Mouse (Mus musculus) E14TG2a.4 (cell line): ENCODE results near the gene Coro2b.
A peak's percentile ranks its signal among the peaks of the same experiment; 100 is the strongest.

Experiments used
- H3K27me3 ChIP-seq: 2 replicates; pipeline ENCODE4 v1.6.1; 2014; ENCODE audit warnings: low read length, control low read depth; ENCODE audit not compliant: insufficient read depth
- H3K36me3 ChIP-seq: 2 replicates; pipeline ENCODE4 v1.6.1; 2014; ENCODE audit warnings: low read length, control low read depth; ENCODE audit not compliant: insufficient read depth
- H3K4me1 ChIP-seq: replicated peaks from 2 replicates; pipeline ENCODE4 v1.6.1; 2014; ENCODE audit warnings: low read depth, low read length, control low read depth
- H3K4me3 ChIP-seq: replicated peaks from 2 replicates; pipeline ENCODE4 v1.5.1; 2014; ENCODE audit warnings: mild to moderate bottlenecking, low read length
- H3K9me3 ChIP-seq: 2 replicates; pipeline ENCODE4 v1.6.1; 2014; ENCODE audit warnings: low read length, control low read depth
- CTCF ChIP-seq: conservative IDR thresholded peaks from 2 replicates; pipeline ENCODE4 v1.5.1; 2014; ENCODE audit warnings: low read length
- NANOG ChIP-seq: IDR thresholded peaks from 2 replicates; pipeline ENCODE4 v1.6.1; 2014; ENCODE audit warnings: borderline replicate concordance, low read length, mixed read lengths
- POU5F1 ChIP-seq: IDR thresholded peaks from 2 replicates; pipeline ENCODE4 v1.6.1; 2014; ENCODE audit warnings: low read length, borderline replicate concordance

Gene Coro2b

GRCm38 (mm10) chr9:62469143-62469542 lies 67.7 kb downstream of the Coro2b start:
- H3K4me3 ChIP-seq, result peak overlapping the region; percentile 46
- no peak for TF ChIP-seq POU5F1
- no peak for TF ChIP-seq CTCF
- no peak for TF ChIP-seq NANOG
- H3K27me3 ChIP-seq, result no peaks in the 10 kb centered on the region; the same call in 1 of the 2 replicates
- H3K4me1 ChIP-seq, result peaks cover 63% of the 10 kb centered on the region
- no peaks in the 10 kb centered on the region for H3K9me3 ChIP-seq
- H3K36me3 ChIP-seq, result no peaks in the 10 kb centered on the region

GRCm38 (mm10) chr9:62467413-62467784 lies 69.4 kb downstream of the Coro2b start:
- H3K27me3 ChIP-seq, result no peaks in the 10 kb centered on the region; the same call in 1 of the 2 replicates
- no peaks in the 10 kb centered on the region for H3K9me3 ChIP-seq
- peaks cover 55% of the 10 kb centered on the region for H3K4me1 ChIP-seq
- H3K4me3 ChIP-seq, result no peak overlapping the region; the same call in 1 of the 2 replicates
- no peak for TF ChIP-seq CTCF
- no peak for TF ChIP-seq NANOG
- no peak for TF ChIP-seq POU5F1
- no peaks in the 10 kb centered on the region for H3K36me3 ChIP-seq

GRCm38 (mm10) chr9:62466742-62467412 lies 70.0 kb downstream of the Coro2b start:
- H3K4me3 ChIP-seq, result no peak overlapping the region; the same call in 1 of the 2 replicates
- H3K9me3 ChIP-seq, result no peaks in the 10 kb centered on the region
- no peaks in the 10 kb centered on the region for H3K36me3 ChIP-seq
- TF ChIP-seq NANOG (no peak), CTCF (no peak), POU5F1 (no peak)
- H3K27me3 ChIP-seq, result no peaks in the 10 kb centered on the region; the same call in 1 of the 2 replicates
- H3K4me1 ChIP-seq, result peaks cover 53% of the 10 kb centered on the region

- Histone ChIP-seq H3K4me3 (no peak overlapping the region), H3K9me3 (no peaks in the 10 kb centered on the region), H3K27me3 (no peaks in the 10 kb centered on the region; the same call in 1 of the 2 replicates), H3K36me3 (no peaks in the 10 kb centered on the region), H3K4me1 (peaks cover 53% of the 10 kb centered on the region)
- TF ChIP-seq CTCF (no peak), POU5F1 (no peak), NANOG (no peak)
Observed at GRCm38 (mm10) chr9:62466053-62466452, 70.8 kb downstream of the Coro2b start.

- Histone ChIP-seq H3K9me3 (no peaks in the 10 kb centered on the region), H3K4me3 (no peak overlapping the region), H3K36me3 (no peaks in the 10 kb centered on the region), H3K4me1 (peaks cover 53% of the 10 kb centered on the region), H3K27me3 (no peaks in the 10 kb centered on the region)
- no peak for TF ChIP-seq CTCF
- no peak for TF ChIP-seq NANOG
- TF ChIP-seq POU5F1, result no peak
Observed at GRCm38 (mm10) chr9:62464727-62465126, 72.1 kb downstream of the Coro2b start.

- Histone ChIP-seq H3K4me1 (peaks cover 34% of the 10 kb centered on the region), H3K4me3 (no peak overlapping the region), H3K9me3 (no peaks in the 10 kb centered on the region), H3K36me3 (no peaks in the 10 kb centered on the region), H3K27me3 (no peaks in the 10 kb centered on the region)
- TF ChIP-seq CTCF (no peak), POU5F1 (no peak), NANOG (no peak)
Observed at GRCm38 (mm10) chr9:62461766-62462165, 75.1 kb downstream of the Coro2b start.

GRCm38 (mm10) chr9:62461095-62461494 lies 75.7 kb downstream of the Coro2b start:
- no peaks in the 10 kb centered on the region for H3K9me3 ChIP-seq
- no peak for TF ChIP-seq NANOG
- no peak for TF ChIP-seq CTCF
- TF ChIP-seq POU5F1, result no peak
- no peaks in the 10 kb centered on the region for H3K27me3 ChIP-seq
- H3K4me3 ChIP-seq, result no peak overlapping the region
- H3K36me3 ChIP-seq, result no peaks in the 10 kb centered on the region
- H3K4me1 ChIP-seq, result peaks cover 34% of the 10 kb centered on the region

- no peak for TF ChIP-seq NANOG
- H3K27me3 ChIP-seq, result no peaks in the 10 kb centered on the region
- no peaks in the 10 kb centered on the region for H3K36me3 ChIP-seq
- no peaks in the 10 kb centered on the region for H3K9me3 ChIP-seq
- peaks cover 39% of the 10 kb centered on the region for H3K4me1 ChIP-seq
- H3K4me3 ChIP-seq, result no peak overlapping the region
Observed at GRCm38 (mm10) chr9:62460086-62460485, 76.8 kb downstream of the Coro2b start.

GRCm38 (mm10) chr9:62458457-62458856 lies 78.4 kb downstream of the Coro2b start:
- H3K4me1 ChIP-seq, result peaks cover 48% of the 10 kb centered on the region
- no peaks in the 10 kb centered on the region for H3K9me3 ChIP-seq
- H3K4me3 ChIP-seq, result no peak overlapping the region
- TF ChIP-seq NANOG (no peak), CTCF (no peak), POU5F1 (no peak)
- H3K27me3 ChIP-seq, result no peaks in the 10 kb centered on the region
- no peaks in the 10 kb centered on the region for H3K36me3 ChIP-seq
